Mouse (Mus musculus) kidney, adult 2 months (tissue): ENCODE results near the gene Htra2. TPM values are rescaled to one million over a fixed set of nuclear protein-coding genes. Genes with fewer than 3 reads are reported as not detected.

ENCODE experiments used
- DNase-seq: peaks from one replicate; pipeline ENCODE4 v3.0.0; 2021
- H3K27ac ChIP-seq: fragments of 200-500 bp; 2 replicates; pipeline ENCODE4 v1.5.1; 2012; ENCODE audit warnings: low read depth, low read length, control low read depth, inconsistent platforms; ENCODE audit not compliant: insufficient read depth
- H3K27me3 ChIP-seq: fragments of 200-500 bp; replicated peaks from 2 replicates; pipeline ENCODE4 v1.6.1; 2012; ENCODE audit warnings: mild to moderate bottlenecking, moderate library complexity, low read length, inconsistent platforms; ENCODE audit not compliant: control insufficient read depth, insufficient read depth
- H3K36me3 ChIP-seq: fragments of 200-500 bp; 2 replicates; pipeline ENCODE4 v1.6.1; 2012; ENCODE audit warnings: mild to moderate bottlenecking, moderate library complexity, low read length, inconsistent platforms; ENCODE audit not compliant: control insufficient read depth, insufficient read depth
- H3K4me1 ChIP-seq: fragments of 200-500 bp; 2 replicates; pipeline ENCODE4 v1.6.1; 2011; ENCODE audit warnings: low read length; ENCODE audit not compliant: control insufficient read depth, insufficient read depth
- H3K4me3 ChIP-seq: fragments of 200-500 bp; 2 replicates; pipeline ENCODE4 v1.5.1; 2011; ENCODE audit warnings: mild to moderate bottlenecking, low read depth, low read length, control low read depth; ENCODE audit not compliant: insufficient read depth
- CTCF ChIP-seq: fragments of 200-500 bp; conservative IDR thresholded peaks from 2 replicates; pipeline ENCODE4 v1.5.1; 2011; ENCODE audit warnings: low read depth, mild to moderate bottlenecking, control low read depth, low read length, moderate library complexity, mixed read lengths; ENCODE audit not compliant: insufficient read depth, insufficient read length
- POLR2A ChIP-seq: fragments of 200-500 bp; IDR thresholded peaks from one replicate; pipeline ENCODE4 v1.6.1; 2011; ENCODE audit warnings: low read depth, low read length, control low read depth
- WGBS: fragments of 180-500 bp; shearing (Covaris S2); methylation state at CpG from one replicate; pipeline ENCODE4 v1.1.7; 2018; 5-methylcytosine and 5-hydroxymethylcytosine counted together
- polyA plus RNA-seq: library from polyadenylated mRNA; depleted of rRNA; stranded (reverse); fragments of >200 nt; gene quantifications from 2 replicates; pipeline ENCODE4 v1.2.3, GENCODE M21; 2012

Htra2 gene
- polyA plus RNA-seq, 1 experiment: 40.2 TPM

DNA sequence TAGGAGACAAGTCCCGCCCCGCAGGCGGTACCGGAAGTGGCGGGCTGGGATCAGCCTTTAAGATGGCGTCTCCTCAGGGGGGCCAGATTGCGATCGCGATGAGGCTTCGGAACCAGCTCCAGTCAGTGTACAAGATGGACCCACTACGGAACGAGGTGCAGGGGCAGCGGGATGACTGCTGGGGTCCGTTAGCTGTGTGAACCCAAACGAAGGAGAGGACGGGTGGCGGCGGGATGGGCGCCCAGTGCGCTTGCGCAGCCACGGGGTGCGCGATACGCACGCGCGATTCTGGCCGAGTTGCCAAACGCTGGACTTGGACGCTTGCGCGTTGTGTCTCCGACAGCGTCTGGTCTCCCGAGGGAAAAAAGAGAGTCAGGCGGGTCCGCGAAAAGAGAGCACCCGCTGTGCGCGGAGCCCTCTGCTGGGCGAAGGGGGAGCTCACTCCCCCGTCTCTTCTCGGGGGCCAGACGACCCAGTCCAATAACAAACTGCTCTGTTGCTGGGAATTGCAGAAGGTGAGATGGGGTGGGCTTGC, 23.3 kb upstream of the Htra2 start:
- TF ChIP-seq POLR2A: peak; percentile 32
- TF ChIP-seq CTCF: peak; percentile 48; the same call in 1 of the 2 replicates
- under 1% methylated on average over 46 of the region's 46 CpGs for WGBS
- no peaks in the 10 kb centered on the region for H3K4me1 ChIP-seq

DNA sequence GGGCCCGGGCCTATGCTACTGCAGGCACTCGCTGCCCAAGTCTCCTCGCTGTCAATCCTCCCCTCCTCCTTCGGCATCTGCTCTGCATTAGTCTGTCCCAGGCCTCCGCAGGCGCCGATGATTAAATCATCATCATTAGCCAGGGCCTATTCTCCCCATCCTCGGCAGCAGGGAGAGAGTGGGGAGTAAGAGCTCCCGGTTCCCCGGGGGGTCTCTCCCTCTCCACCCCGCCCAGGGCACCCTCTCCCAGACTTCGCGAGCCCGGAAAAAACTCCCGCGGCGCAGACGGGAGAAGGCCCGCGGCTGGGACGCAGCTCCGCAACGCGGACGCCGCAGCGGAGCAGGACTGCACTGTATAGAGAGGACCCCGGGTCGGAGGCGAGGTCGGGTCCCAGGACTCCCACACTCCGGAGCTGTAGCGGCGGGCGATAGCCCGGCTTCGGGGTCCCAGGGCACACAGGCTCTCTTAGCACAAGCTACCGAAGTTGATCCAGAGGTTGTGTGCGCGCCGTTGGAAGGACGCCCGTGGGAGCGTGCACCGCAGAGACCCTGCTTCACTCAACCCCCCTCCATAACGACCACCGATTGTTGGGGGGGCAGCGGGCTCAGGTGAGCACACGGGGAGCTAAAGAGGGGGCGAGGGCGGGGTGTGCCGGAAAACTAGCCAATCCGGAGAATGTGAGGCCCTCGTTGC, 22.7 kb upstream of the Htra2 start, which contains the start of gene Pcgf1:
TSS of gene Pcgf1 (plus strand) at position 240 of the 694 bp plus-strand sequence.
- TF ChIP-seq POLR2A: no peak
- no peak for TF ChIP-seq CTCF
- peak within 1 kb of the TSS; percentile 92 for H3K27ac ChIP-seq
- no peaks in the 10 kb centered on the region for H3K27me3 ChIP-seq
- under 1% methylated on average over 54 of the region's 54 CpGs for WGBS
- DNase-seq: peak; percentile 50
- no peaks in the 10 kb centered on the region for H3K36me3 ChIP-seq
- H3K4me3 ChIP-seq: peak within 1 kb of the TSS; percentile 56
- no peaks in the 10 kb centered on the region for H3K4me1 ChIP-seq

More for the DNA sequence above, 23.3 kb upstream of the Htra2 start:
- H3K36me3 ChIP-seq: no peaks in the 10 kb centered on the region
- peak overlapping the region; percentile 56 for H3K4me3 ChIP-seq
- H3K27me3 ChIP-seq: no peaks in the 10 kb centered on the region
- peak; percentile 99 for DNase-seq
- peak overlapping the region; percentile 92 for H3K27ac ChIP-seq

DNA sequence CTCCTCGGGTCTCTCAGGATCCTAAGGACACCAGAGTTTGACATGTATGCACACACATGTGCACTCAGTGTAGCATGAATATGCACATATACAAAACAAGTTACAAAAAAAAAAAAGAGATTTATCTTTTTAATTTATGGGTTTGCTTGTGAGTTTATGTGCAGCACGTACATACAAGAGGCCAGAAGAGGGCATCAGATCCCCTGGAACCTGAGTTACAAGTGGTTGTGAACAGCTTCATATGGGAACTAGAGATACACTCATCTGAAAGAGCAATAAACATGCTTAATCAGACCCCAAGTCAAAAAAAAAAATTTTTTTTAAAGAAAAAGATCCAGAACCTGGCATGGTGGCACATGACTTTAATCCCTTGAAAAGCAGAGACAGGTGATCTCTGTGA, 19.9 kb upstream of the Htra2 start:
- Histone ChIP-seq H3K27me3 (peaks cover 12% of the 10 kb centered on the region), H3K4me1 (no peaks in the 10 kb centered on the region), H3K4me3 (no peak overlapping the region), H3K27ac (no peak overlapping the region), H3K36me3 (no peaks in the 10 kb centered on the region)
- DNase-seq: peak; percentile 42
- WGBS: 22% methylated on average over 2 of the region's 2 CpGs
- TF ChIP-seq CTCF: no peak
- TF ChIP-seq POLR2A: no peak

DNA sequence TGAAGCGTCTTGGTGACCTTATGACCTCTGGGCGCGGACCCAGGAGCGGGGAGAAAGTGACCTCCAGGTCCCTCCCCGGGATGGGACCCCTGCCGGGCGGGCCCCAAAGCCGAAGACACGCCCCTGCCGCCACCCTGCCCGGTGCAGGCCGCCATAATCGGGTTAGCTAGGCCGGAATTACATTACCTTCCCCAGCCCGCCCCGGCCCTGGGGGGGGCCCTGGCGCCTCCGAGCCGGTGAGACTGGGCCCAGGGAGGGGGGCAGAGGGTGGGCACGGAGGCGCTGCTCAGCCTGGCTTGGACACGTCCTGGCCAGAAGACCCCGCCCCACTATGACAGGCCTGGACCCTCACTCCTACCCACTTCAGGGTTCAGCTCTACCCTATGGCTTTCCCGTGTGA, 16.1 kb upstream of the Htra2 start:
- no peak for DNase-seq
- WGBS: 6% methylated on average over 24 of the region's 24 CpGs
- TF ChIP-seq CTCF (no peak), POLR2A (no peak)
- Histone ChIP-seq H3K4me1 (no peaks in the 10 kb centered on the region), H3K4me3 (no peak overlapping the region), H3K36me3 (no peaks in the 10 kb centered on the region), H3K27ac (no peak overlapping the region), H3K27me3 (peaks cover 23% of the 10 kb centered on the region)

DNA sequence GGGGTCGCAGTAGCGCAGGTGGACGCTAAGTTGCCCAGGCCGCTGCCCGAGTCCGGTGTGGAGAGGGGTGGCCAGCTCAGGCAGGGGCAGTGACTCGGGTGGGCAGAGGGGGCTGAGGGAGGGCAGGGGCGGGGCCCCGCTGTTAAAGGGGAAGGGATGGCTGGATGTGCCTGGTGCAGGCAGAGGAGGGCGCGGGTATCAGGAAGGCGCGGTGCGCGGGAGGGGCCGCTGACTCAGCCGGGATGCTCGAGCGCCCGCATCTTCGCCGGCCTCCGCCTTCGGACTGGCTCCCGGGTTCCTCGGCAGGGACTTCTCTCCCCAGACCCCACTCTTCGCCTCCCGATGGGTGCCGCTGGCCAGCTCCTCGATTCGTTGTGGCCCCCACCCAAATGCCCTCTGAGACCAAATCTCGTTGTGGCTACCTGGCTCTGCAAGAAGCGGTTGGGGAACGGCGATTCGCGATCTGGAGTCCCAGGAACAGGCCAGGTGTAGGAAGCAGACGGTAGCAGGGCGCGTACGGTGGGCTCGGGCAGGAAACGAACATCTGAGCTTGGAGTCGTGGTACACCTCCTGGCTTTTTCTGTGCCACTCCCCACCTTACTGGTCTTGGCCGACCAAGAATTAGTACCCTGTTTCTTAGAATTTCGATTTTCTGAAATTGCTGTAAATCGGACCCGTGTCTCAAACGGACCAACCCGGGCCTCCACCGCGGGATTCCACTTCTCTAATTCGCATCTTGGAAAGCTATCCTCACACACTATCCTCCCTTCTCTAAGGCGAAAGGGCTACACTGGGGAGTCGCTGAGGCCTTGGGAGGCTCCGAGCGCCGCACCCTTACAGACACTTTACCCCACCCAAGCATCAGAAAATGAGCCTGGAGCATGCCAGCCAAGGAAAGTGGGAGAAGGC, 15.5 kb upstream of the Htra2 start:
- Histone ChIP-seq H3K4me3 (no peak overlapping the region), H3K27me3 (peaks cover 23% of the 10 kb centered on the region), H3K36me3 (no peaks in the 10 kb centered on the region), H3K27ac (no peak overlapping the region), H3K4me1 (no peaks in the 10 kb centered on the region)
- TF ChIP-seq CTCF: no peak
- no peak for TF ChIP-seq POLR2A
- DNase-seq: peak; percentile 27
- WGBS: 3% methylated on average over 58 of the region's 58 CpGs

- WGBS: 1% methylated on average over 10 of the region's 10 CpGs
- Histone ChIP-seq H3K4me1 (no peaks in the 10 kb centered on the region), H3K4me3 (no peak within 1 kb of the TSS), H3K27me3 (peaks cover 23% of the 10 kb centered on the region), H3K27ac (no peak within 1 kb of the TSS), H3K36me3 (no peaks in the 10 kb centered on the region)
- TF ChIP-seq CTCF (no peak), POLR2A (no peak)
- DNase-seq: no peak
These were observed 15.0 kb upstream of the Htra2 start, which contains the start of gene Tlx2 for GRCm38 (mm10) chr6:83070247-83070310. Tlx2 (minus strand) TSS chr6:83070293.
